Mouse (Mus musculus) kidney, adult 2 months (tissue): ENCODE data around the gene Ptbp2. TPM values are rescaled to one million over a fixed set of nuclear protein-coding genes. Genes with fewer than 3 reads are reported as not detected.
A peak's percentile ranks its signal among the peaks of the same experiment; 100 is the strongest.

Experiments
- DNase-seq: peaks from one replicate; pipeline ENCODE4 v3.0.0; 2021
- H3K27ac ChIP-seq: fragments of 200-500 bp; 2 replicates; pipeline ENCODE4 v1.5.1; 2012; ENCODE audit warnings: low read depth, low read length, control low read depth, inconsistent platforms; ENCODE audit not compliant: insufficient read depth
- H3K27me3 ChIP-seq: fragments of 200-500 bp; replicated peaks from 2 replicates; pipeline ENCODE4 v1.6.1; 2012; ENCODE audit warnings: mild to moderate bottlenecking, moderate library complexity, low read length, inconsistent platforms; ENCODE audit not compliant: control insufficient read depth, insufficient read depth
- H3K36me3 ChIP-seq: fragments of 200-500 bp; 2 replicates; pipeline ENCODE4 v1.6.1; 2012; ENCODE audit warnings: mild to moderate bottlenecking, moderate library complexity, low read length, inconsistent platforms; ENCODE audit not compliant: control insufficient read depth, insufficient read depth
- H3K4me1 ChIP-seq: fragments of 200-500 bp; 2 replicates; pipeline ENCODE4 v1.6.1; 2011; ENCODE audit warnings: low read length; ENCODE audit not compliant: control insufficient read depth, insufficient read depth
- H3K4me3 ChIP-seq: fragments of 200-500 bp; 2 replicates; pipeline ENCODE4 v1.5.1; 2011; ENCODE audit warnings: mild to moderate bottlenecking, low read depth, low read length, control low read depth; ENCODE audit not compliant: insufficient read depth
- CTCF ChIP-seq: fragments of 200-500 bp; conservative IDR thresholded peaks from 2 replicates; pipeline ENCODE4 v1.5.1; 2011; ENCODE audit warnings: low read depth, mild to moderate bottlenecking, control low read depth, low read length, moderate library complexity, mixed read lengths; ENCODE audit not compliant: insufficient read depth, insufficient read length
- POLR2A ChIP-seq: fragments of 200-500 bp; IDR thresholded peaks from one replicate; pipeline ENCODE4 v1.6.1; 2011; ENCODE audit warnings: low read depth, low read length, control low read depth
- WGBS: fragments of 180-500 bp; shearing (Covaris S2); methylation state at CpG from one replicate; pipeline ENCODE4 v1.1.7; 2018; 5-methylcytosine and 5-hydroxymethylcytosine counted together
- polyA plus RNA-seq: library from polyadenylated mRNA; depleted of rRNA; stranded (reverse); fragments of >200 nt; gene quantifications from 2 replicates; pipeline ENCODE4 v1.2.3, GENCODE M21; 2012

Gene Ptbp2
- polyA plus RNA-seq, 1 experiment = 8.2 TPM

DNA sequence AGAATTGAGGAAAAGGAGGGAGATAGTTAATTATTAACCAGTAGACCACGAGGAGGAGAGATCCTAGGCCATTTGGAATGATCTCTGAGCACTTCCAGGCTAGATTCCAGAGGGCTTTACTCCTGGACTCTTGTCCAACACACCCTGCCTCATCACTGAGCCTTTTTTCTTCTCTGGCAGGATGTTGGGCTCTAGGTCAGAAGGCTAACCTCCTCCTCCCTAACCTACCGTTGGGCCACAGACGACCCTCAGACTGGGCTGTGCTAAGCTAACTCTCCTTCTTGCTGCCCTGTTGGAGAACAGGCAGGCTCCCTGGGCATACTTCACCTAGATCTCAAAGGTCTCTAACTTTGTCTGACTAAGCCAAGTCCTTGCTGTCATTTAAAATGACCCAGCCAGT lies 82.8 kb downstream of the Ptbp2 start:
- TF ChIP-seq CTCF (no peak), POLR2A (no peak)
- Histone ChIP-seq H3K36me3 (no peaks in the 10 kb centered on the region), H3K4me3 (no peak overlapping the region), H3K27me3 (no peaks in the 10 kb centered on the region), H3K27ac (no peak overlapping the region), H3K4me1 (0 out of 2 replicates have a peak, but pooled peaks cover 4% of the 10 kb centered on the region)
- 20% methylated on average over 3 of the region's 3 CpGs for WGBS
- peak; percentile 87 for DNase-seq

DNA sequence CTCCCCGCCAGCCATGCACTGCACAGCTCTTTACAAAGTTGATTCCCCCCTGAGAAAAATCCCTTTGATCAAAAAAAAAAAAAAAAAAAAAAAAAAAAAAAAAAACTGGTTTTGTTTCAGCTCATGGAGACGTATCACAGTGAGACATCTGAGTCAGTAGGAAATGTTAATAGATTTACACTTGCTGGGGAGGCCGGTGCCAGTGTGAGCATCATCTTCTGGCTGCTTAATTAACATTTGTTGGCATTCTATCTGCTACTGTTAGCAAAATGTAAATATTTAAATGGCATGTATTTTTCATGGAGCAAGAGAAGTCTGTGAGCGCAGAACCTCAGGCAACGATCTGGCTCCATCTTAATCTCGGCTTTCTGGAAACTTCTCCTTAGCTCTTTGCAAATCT lies 99.5 kb downstream of the Ptbp2 start:
- H3K4me1 ChIP-seq = no peaks in the 10 kb centered on the region
- no peaks in the 10 kb centered on the region for H3K36me3 ChIP-seq
- no peaks in the 10 kb centered on the region for H3K27me3 ChIP-seq
- 67% methylated on average over 6 of the region's 6 CpGs for WGBS
- H3K4me3 ChIP-seq = no peak overlapping the region
- no peak for TF ChIP-seq CTCF
- no peak for TF ChIP-seq POLR2A
- H3K27ac ChIP-seq = no peak overlapping the region
- DNase-seq = no peak
